Mouse (Mus musculus) kidney, adult 2 months (tissue): Measurements from ENCODE around the gene Wee2.

Experiments
- CTCF ChIP-seq: fragments of 200-500 bp; conservative IDR thresholded peaks from 2 replicates; pipeline ENCODE4 v1.5.1; 2011; ENCODE audit warnings: low read depth, mild to moderate bottlenecking, control low read depth, low read length, moderate library complexity, mixed read lengths; ENCODE audit not compliant: insufficient read depth, insufficient read length
- POLR2A ChIP-seq: fragments of 200-500 bp; IDR thresholded peaks from one replicate; pipeline ENCODE4 v1.6.1; 2011; ENCODE audit warnings: low read depth, low read length, control low read depth

- no peak for TF ChIP-seq CTCF
- TF ChIP-seq POLR2A = no peak
These were observed 26.8 kb downstream of the Wee2 start for GRCm38 (mm10) chr6:40465710-40466109.
